Mouse (Mus musculus) myocyte (in vitro differentiated cells): ENCODE data around the gene Rarres2.

ENCODE experiments used
- CEBPB ChIP-seq: IDR thresholded peaks from 2 replicates; pipeline ENCODE4 v1.6.1; 2011; ENCODE audit warnings: mild to moderate bottlenecking, moderate library complexity; ENCODE audit not compliant: poor library complexity, insufficient read depth, severe bottlenecking
- MAX ChIP-seq: IDR thresholded peaks from one replicate; pipeline ENCODE4 v1.6.1; 2011; ENCODE audit warnings: low read depth, mild to moderate bottlenecking, control low read depth
- POLR2A ChIP-seq: IDR thresholded peaks from one replicate; pipeline ENCODE4 v1.6.1; 2011; ENCODE audit warnings: low read depth, mild to moderate bottlenecking, control low read depth, moderate library complexity; ENCODE audit not compliant: insufficient read length
- SRF ChIP-seq: IDR thresholded peaks from one replicate; pipeline ENCODE4 v1.6.1; 2011; ENCODE audit warnings: low read depth; ENCODE audit not compliant: control insufficient read depth, insufficient read length
- TCF3 ChIP-seq: IDR thresholded peaks from one replicate; pipeline ENCODE4 v1.6.1; 2011; ENCODE audit warnings: low read depth, control low read depth; ENCODE audit not compliant: insufficient read length
- USF1 ChIP-seq: IDR thresholded peaks from one replicate; pipeline ENCODE4 v1.6.1; 2011; ENCODE audit warnings: low read depth, mild to moderate bottlenecking, control low read depth, moderate library complexity

- TF ChIP-seq MAX (no peak), TCF3 (no peak), POLR2A (no peak), SRF (no peak), USF1 (no peak), CEBPB (no peak)
Measured at GRCm38 (mm10) chr6:48545251-48545650, 27.3 kb downstream of the Rarres2 start.
